Comparison of ENCODE assay signal across 26 mouse cellular contexts in genomic region chr11:84393571-84393970, GRCm38 (mm10).
DNase-seq lines count a peak whose midpoint lies in the region; ATAC-seq lines count a peak whose summit lies in the region.
"Had no signal": no experiment of that assay in that cellular context is flagged by ENCODE, and none has a peak within 500 bp of the region (broad histone marks: within the 10 kb centered on the region; RNA-seq: fewer than 3 reads in every experiment).

No protein-coding gene starts in this region.

- ATAC-seq in hindbrain, embryonic 12.5 days (ENCODE audit: low FRiP score): no peak
- peak; percentile 64 for ATAC-seq in intestine, embryonic 16.5 days
- no peak for ATAC-seq in intestine, embryonic 15.5 days
- no peak for ATAC-seq in hindbrain, embryonic 16.5 days
- ATAC-seq in neural tube, embryonic 15.5 days (ENCODE audit: low FRiP score): no peak
- ATAC-seq: CD4-positive, CD25-positive, alpha-beta regulatory T cell, adult 4 months; forebrain, embryonic 15.5 days had no signal

- no peaks in the 10 kb centered on the region for H3K27me3 ChIP-seq in hindbrain, embryonic 12.5 days
- no peaks in the 10 kb centered on the region for H3K27me3 ChIP-seq in hindbrain, embryonic 10.5 days (ENCODE audit: insufficient read depth, poor library complexity, severe bottlenecking)
- no peaks in the 10 kb centered on the region for H3K27me3 ChIP-seq in intestine, embryonic 16.5 days (replicated peaks; ENCODE audit: control insufficient read depth, insufficient read depth, low read length)
- no peaks in the 10 kb centered on the region for H3K27me3 ChIP-seq in intestine, embryonic 15.5 days (replicated peaks)
- H3K27me3 ChIP-seq in hindbrain, embryonic 16.5 days (replicated peaks; ENCODE audit: control insufficient read depth, insufficient read depth, low read length): no peaks in the 10 kb centered on the region
- no peaks in the 10 kb centered on the region for H3K27me3 ChIP-seq in neural tube, embryonic 15.5 days (replicated peaks)
- H3K27me3 ChIP-seq: embryonic facial prominence, embryonic 13.5 days; forebrain, embryonic 12.5 days; forebrain, embryonic 15.5 days had no signal

- 0 out of 2 replicates have a peak overlapping the region, but pooled peaks have one; percentile 23 for H3K27ac ChIP-seq in hindbrain, embryonic 12.5 days
- H3K27ac ChIP-seq in hindbrain, embryonic 10.5 days: no peak overlapping the region
- no peak overlapping the region for H3K27ac ChIP-seq in intestine, embryonic 16.5 days (ENCODE audit: low read length)
- H3K27ac ChIP-seq in intestine, embryonic 15.5 days: no peak overlapping the region
- H3K27ac ChIP-seq in hindbrain, embryonic 16.5 days (ENCODE audit: low read depth, low read length): 0 out of 2 replicates have a peak overlapping the region, but pooled peaks have one; percentile 13
- peak overlapping the region; percentile 10; the same call in 1 of the 2 replicates for H3K27ac ChIP-seq in neural tube, embryonic 15.5 days (replicated peaks)
- H3K27ac ChIP-seq: embryonic facial prominence, embryonic 10.5 days; embryonic facial prominence, embryonic 13.5 days; forebrain, embryonic 12.5 days; forebrain, embryonic 15.5 days; heart, embryonic 10.5 days had no signal

- H3K4me2 ChIP-seq in hindbrain, embryonic 12.5 days (replicated peaks): no peak overlapping the region
- H3K4me2 ChIP-seq in intestine, embryonic 16.5 days (ENCODE audit: low read depth, low read length): no peak overlapping the region
- H3K4me2 ChIP-seq in intestine, embryonic 15.5 days (replicated peaks): no peak overlapping the region
- no peak overlapping the region for H3K4me2 ChIP-seq in hindbrain, embryonic 16.5 days (ENCODE audit: low read length)
- H3K4me2 ChIP-seq in neural tube, embryonic 15.5 days: no peak overlapping the region
- H3K4me2 ChIP-seq: embryonic facial prominence, embryonic 13.5 days; forebrain, embryonic 12.5 days; forebrain, embryonic 15.5 days had no signal

- H3K9me3 ChIP-seq in hindbrain, embryonic 12.5 days (replicated peaks): no peaks in the 10 kb centered on the region
- no peaks in the 10 kb centered on the region for H3K9me3 ChIP-seq in hindbrain, embryonic 10.5 days
- no peaks in the 10 kb centered on the region for H3K9me3 ChIP-seq in intestine, embryonic 16.5 days (ENCODE audit: control insufficient read depth, low read length)
- H3K9me3 ChIP-seq in intestine, embryonic 15.5 days: no peaks in the 10 kb centered on the region
- no peaks in the 10 kb centered on the region for H3K9me3 ChIP-seq in hindbrain, embryonic 16.5 days (ENCODE audit: control insufficient read depth, low read length)
- H3K9me3 ChIP-seq in neural tube, embryonic 15.5 days (replicated peaks): no peaks in the 10 kb centered on the region
- H3K9me3 ChIP-seq: embryonic facial prominence, embryonic 10.5 days; embryonic facial prominence, embryonic 13.5 days; forebrain, embryonic 12.5 days; forebrain, embryonic 15.5 days; heart, embryonic 10.5 days had no signal

- H3K9ac ChIP-seq in hindbrain, embryonic 12.5 days: no peak overlapping the region
- no peak overlapping the region for H3K9ac ChIP-seq in intestine, embryonic 16.5 days (ENCODE audit: low read depth, low read length)
- H3K9ac ChIP-seq in intestine, embryonic 15.5 days: no peak overlapping the region
- no peak overlapping the region for H3K9ac ChIP-seq in hindbrain, embryonic 16.5 days (ENCODE audit: low read depth, low read length)
- no peak overlapping the region for H3K9ac ChIP-seq in neural tube, embryonic 15.5 days (replicated peaks)
- H3K9ac ChIP-seq: embryonic facial prominence, embryonic 13.5 days; forebrain, embryonic 12.5 days; forebrain, embryonic 15.5 days had no signal

- H3K4me1 ChIP-seq in hindbrain, embryonic 12.5 days: peaks cover 15% of the 10 kb centered on the region
- no peaks in the 10 kb centered on the region for H3K4me1 ChIP-seq in hindbrain, embryonic 10.5 days (replicated peaks)
- no peaks in the 10 kb centered on the region for H3K4me1 ChIP-seq in intestine, embryonic 16.5 days (ENCODE audit: control insufficient read depth, insufficient read depth, low read length)
- H3K4me1 ChIP-seq in intestine, embryonic 15.5 days (replicated peaks): no peaks in the 10 kb centered on the region
- peaks cover 6% of the 10 kb centered on the region for H3K4me1 ChIP-seq in hindbrain, embryonic 16.5 days (ENCODE audit: control insufficient read depth, insufficient read depth, low read depth, low read length)
- peaks cover 25% of the 10 kb centered on the region for H3K4me1 ChIP-seq in neural tube, embryonic 15.5 days
- H3K4me1 ChIP-seq: embryonic facial prominence, embryonic 10.5 days; embryonic facial prominence, embryonic 13.5 days; forebrain, embryonic 15.5 days had no signal

- WGBS in hindbrain, embryonic 12.5 days: 86% methylated on average over 7 of the region's 7 CpGs
- WGBS in hindbrain, embryonic 10.5 days: 84% methylated on average over 7 of the region's 7 CpGs
- 54% methylated on average over 7 of the region's 7 CpGs for WGBS in intestine, embryonic 16.5 days
- 57% methylated on average over 7 of the region's 7 CpGs for WGBS in intestine, embryonic 15.5 days
- WGBS in hindbrain, embryonic 16.5 days: 83% methylated on average over 7 of the region's 7 CpGs
- 68% methylated on average over 7 of the region's 7 CpGs for WGBS in neural tube, embryonic 15.5 days

- H3K36me3 ChIP-seq in hindbrain, embryonic 12.5 days: peaks cover 46% of the 10 kb centered on the region
- peaks cover 76% of the 10 kb centered on the region for H3K36me3 ChIP-seq in hindbrain, embryonic 10.5 days
- peaks cover 3% of the 10 kb centered on the region; the same call in 1 of the 2 replicates for H3K36me3 ChIP-seq in intestine, embryonic 16.5 days (ENCODE audit: control insufficient read depth, insufficient read depth, low read length)
- H3K36me3 ChIP-seq in intestine, embryonic 15.5 days: peaks cover 6% of the 10 kb centered on the region; the same call in 1 of the 2 replicates
- peaks cover 2% of the 10 kb centered on the region; the same call in 1 of the 2 replicates for H3K36me3 ChIP-seq in hindbrain, embryonic 16.5 days (ENCODE audit: control insufficient read depth, insufficient read depth, low read length)
- H3K36me3 ChIP-seq in neural tube, embryonic 15.5 days: peaks cover 20% of the 10 kb centered on the region; the same call in 1 of the 2 replicates

- H3K4me3 ChIP-seq in hindbrain, embryonic 12.5 days: no peak overlapping the region
- H3K4me3 ChIP-seq in hindbrain, embryonic 10.5 days: no peak overlapping the region
- H3K4me3 ChIP-seq in intestine, embryonic 16.5 days (ENCODE audit: low read length): no peak overlapping the region
- H3K4me3 ChIP-seq in intestine, embryonic 15.5 days (replicated peaks): no peak overlapping the region
- no peak overlapping the region for H3K4me3 ChIP-seq in hindbrain, embryonic 16.5 days (ENCODE audit: low read length)
- no peak overlapping the region for H3K4me3 ChIP-seq in neural tube, embryonic 15.5 days (replicated peaks)
- H3K4me3 ChIP-seq: embryonic facial prominence, embryonic 10.5 days; embryonic facial prominence, embryonic 13.5 days; erythroblast, embryonic 14.5 days; forebrain, embryonic 12.5 days; forebrain, embryonic 15.5 days; heart, embryonic 10.5 days had no signal

- DNase-seq in hindbrain, embryonic 10.5 days (ENCODE audit: low spot score): no peak
- DNase-seq in cerebellum, adult 18-20 months: no peak
- no peak for DNase-seq in embryo, embryonic 9.5 days (ENCODE audit: extremely low spot score)
- DNase-seq: adrenal gland, postnatal 10 days; adrenal gland, postnatal 36 days; cerebellum, adult 2 months; cerebellum, adult 9-11 months; cerebellum, postnatal 25 days; gastrocnemius, postnatal 25 days; heart, adult 18-20 months; heart, postnatal 10 days; heart, postnatal 36 days; kidney, adult 11 months; kidney, adult 8-10 months had no signal

Comparison
In these comparisons a context has a peak if more than half of its experiments do, and no peak if none do; other contexts are left out.
1. H3K27ac ChIP-seq: peak in hindbrain, embryonic 12.5 days (single experiment), hindbrain, embryonic 16.5 days (single experiment) and neural tube, embryonic 15.5 days (single experiment); none in hindbrain, embryonic 10.5 days (single experiment), intestine, embryonic 16.5 days (single experiment) and intestine, embryonic 15.5 days (single experiment).